Mouse (Mus musculus): ENCODE data around the gene Rell1.

Rell1 gene

GRCm38 (mm10) chr5:63952039-63952438 is 16.7 kb downstream of the Rell1 start:
- DNase-seq = no peak

GRCm38 (mm10) chr5:63951421-63951911 is 17.2 kb downstream of the Rell1 start:
- DNase-seq = peak; percentile 57 to 70

- DNase-seq = no peak
Observed at GRCm38 (mm10) chr5:63949195-63949594, 19.5 kb downstream of the Rell1 start.

GRCm38 (mm10) chr5:63947526-63947925 is 21.2 kb downstream of the Rell1 start:
- no peak for DNase-seq

GRCm38 (mm10) chr5:63943291-63943690 is 25.4 kb downstream of the Rell1 start:
- DNase-seq = no peak

- no peak for DNase-seq
Observed at GRCm38 (mm10) chr5:63941891-63942290, 26.8 kb downstream of the Rell1 start.

GRCm38 (mm10) chr5:63938575-63938974 is 30.1 kb downstream of the Rell1 start:
- DNase-seq = no peak

- DNase-seq = peak in 1 of 2 experiments; percentile 24
Observed at GRCm38 (mm10) chr5:63936740-63937139, 32.0 kb downstream of the Rell1 start.

- DNase-seq = no peak
Observed at GRCm38 (mm10) chr5:63935581-63935980, 33.1 kb downstream of the Rell1 start.

GRCm38 (mm10) chr5:63932829-63933228 is 35.9 kb downstream of the Rell1 start:
- no peak for DNase-seq

GRCm38 (mm10) chr5:63930824-63931358 is 37.8 kb downstream of the Rell1 start:
- no peak for DNase-seq

GRCm38 (mm10) chr5:63925035-63925628 is 43.6 kb downstream of the Rell1 start:
- no peak for DNase-seq

GRCm38 (mm10) chr5:63923305-63924025 is 45.2 kb downstream of the Rell1 start:
- no peak for DNase-seq

- DNase-seq = no peak
Observed at GRCm38 (mm10) chr5:63918201-63918600, 50.5 kb downstream of the Rell1 start.

GRCm38 (mm10) chr5:63916457-63917139 is 52.1 kb downstream of the Rell1 start:
- DNase-seq = peak in 1 of 2 experiments; percentile 34

GRCm38 (mm10) chr5:63914896-63915295 is 53.8 kb downstream of the Rell1 start:
- DNase-seq = peak in 1 of 2 experiments; percentile 21

GRCm38 (mm10) chr5:63910171-63910960 is 58.3 kb downstream of the Rell1 start:
- no peak for DNase-seq

GRCm38 (mm10) chr5:63907513-63907912 is 61.2 kb downstream of the Rell1 start:
- DNase-seq = no peak

GRCm38 (mm10) chr5:63906149-63907093 is 62.3 kb downstream of the Rell1 start:
- DNase-seq = peak; percentile 91 to 92

GRCm38 (mm10) chr5:63903329-63903728 is 65.4 kb downstream of the Rell1 start:
- no peak for DNase-seq

- no peak for DNase-seq
Observed at GRCm38 (mm10) chr5:63897820-63898110, 70.9 kb downstream of the Rell1 start.

Data from cerebellum, postnatal 14 days (tissue).